12 mouse cellular contexts compared by ENCODE assay signal in genomic region chr12:102601847-102602246, GRCm38 (mm10). TPM values are rescaled to one million over a fixed set of nuclear protein-coding genes. Genes with fewer than 3 reads are reported as not detected.
DNase-seq lines count a peak whose midpoint lies in the region; ATAC-seq and TF ChIP-seq lines count a peak whose summit lies in the region.
"Had no signal": no experiment of that assay in that cellular context is flagged by ENCODE, and none has a peak within 500 bp of the region (broad histone marks: within the 10 kb centered on the region; RNA-seq: fewer than 3 reads in every experiment).

No protein-coding gene starts in this region.

- no peak overlapping the region for H3K4me2 ChIP-seq in hindbrain, postnatal 0 days (ENCODE audit: low read depth, low read length)
- H3K4me2 ChIP-seq in embryonic facial prominence, embryonic 15.5 days (replicated peaks) = no peak overlapping the region
- no peak overlapping the region for H3K4me2 ChIP-seq in intestine, embryonic 16.5 days (ENCODE audit: low read depth, low read length)
- H3K4me2 ChIP-seq in midbrain, postnatal 0 days (ENCODE audit: low read depth, low read length, poor library complexity, severe bottlenecking) = no peak overlapping the region
- no peak overlapping the region for H3K4me2 ChIP-seq in liver, postnatal 0 days (ENCODE audit: low read depth, low read length)
- H3K4me2 ChIP-seq: liver, embryonic 11.5 days had no signal

- H3K27me3 ChIP-seq in hindbrain, embryonic 10.5 days (ENCODE audit: insufficient read depth, poor library complexity, severe bottlenecking) = no peaks in the 10 kb centered on the region
- no peaks in the 10 kb centered on the region for H3K27me3 ChIP-seq in hindbrain, postnatal 0 days (ENCODE audit: insufficient read depth, low read length)
- H3K27me3 ChIP-seq in embryonic facial prominence, embryonic 15.5 days = no peaks in the 10 kb centered on the region
- H3K27me3 ChIP-seq in intestine, embryonic 16.5 days (replicated peaks; ENCODE audit: control insufficient read depth, insufficient read depth, low read length) = no peaks in the 10 kb centered on the region
- no peaks in the 10 kb centered on the region for H3K27me3 ChIP-seq in midbrain, postnatal 0 days (ENCODE audit: insufficient read depth, low read length)
- no peaks in the 10 kb centered on the region for H3K27me3 ChIP-seq in liver, postnatal 0 days (ENCODE audit: insufficient read depth, low read length)

- no peak for TF ChIP-seq CTCF in hindbrain, postnatal 0 days (IDR thresholded peaks at IDR 0.05; ENCODE audit: low read depth)
- no peak for TF ChIP-seq CTCF in midbrain, postnatal 0 days (IDR thresholded peaks at IDR 0.05)
- no peak for TF ChIP-seq CTCF in liver, postnatal 0 days (IDR thresholded peaks at IDR 0.05; ENCODE audit: low read depth)

- peaks cover 35% of the 10 kb centered on the region for H3K4me1 ChIP-seq in hindbrain, embryonic 10.5 days (replicated peaks)
- peaks cover 9% of the 10 kb centered on the region; the same call in 1 of the 2 replicates for H3K4me1 ChIP-seq in hindbrain, postnatal 0 days (ENCODE audit: insufficient read depth, low read length)
- H3K4me1 ChIP-seq in embryonic facial prominence, embryonic 15.5 days = peaks cover 47% of the 10 kb centered on the region
- H3K4me1 ChIP-seq in intestine, embryonic 16.5 days (ENCODE audit: control insufficient read depth, insufficient read depth, low read length) = peaks cover 43% of the 10 kb centered on the region
- H3K4me1 ChIP-seq in midbrain, postnatal 0 days (ENCODE audit: insufficient read depth, low read length) = 0 out of 2 replicates have a peak, but pooled peaks cover 7% of the 10 kb centered on the region
- peaks cover 6% of the 10 kb centered on the region; the same call in 1 of the 2 replicates for H3K4me1 ChIP-seq in liver, postnatal 0 days (ENCODE audit: insufficient read depth)

- H3K27ac ChIP-seq in hindbrain, embryonic 10.5 days = peak overlapping the region; percentile 72
- no peak overlapping the region for H3K27ac ChIP-seq in hindbrain, postnatal 0 days
- H3K27ac ChIP-seq in embryonic facial prominence, embryonic 15.5 days (replicated peaks) = peak overlapping the region; percentile 71
- H3K27ac ChIP-seq in intestine, embryonic 16.5 days (ENCODE audit: low read length) = peak overlapping the region; percentile 61
- H3K27ac ChIP-seq in midbrain, postnatal 0 days (ENCODE audit: low read depth, low read length) = no peak overlapping the region
- H3K27ac ChIP-seq in liver, postnatal 0 days (ENCODE audit: low read depth) = no peak overlapping the region

- peaks cover 8% of the 10 kb centered on the region for H3K9me3 ChIP-seq in hindbrain, embryonic 10.5 days
- no peaks in the 10 kb centered on the region for H3K9me3 ChIP-seq in hindbrain, postnatal 0 days (ENCODE audit: low read length)
- no peaks in the 10 kb centered on the region for H3K9me3 ChIP-seq in embryonic facial prominence, embryonic 15.5 days (replicated peaks)
- H3K9me3 ChIP-seq in intestine, embryonic 16.5 days (ENCODE audit: control insufficient read depth, low read length) = peaks cover 6% of the 10 kb centered on the region; the same call in 1 of the 2 replicates
- no peaks in the 10 kb centered on the region for H3K9me3 ChIP-seq in midbrain, postnatal 0 days (ENCODE audit: low read length)
- H3K9me3 ChIP-seq in liver, postnatal 0 days (ENCODE audit: low read length) = peaks cover 5% of the 10 kb centered on the region

- H3K36me3 ChIP-seq in hindbrain, embryonic 10.5 days = peaks cover 22% of the 10 kb centered on the region
- no peaks in the 10 kb centered on the region for H3K36me3 ChIP-seq in hindbrain, postnatal 0 days (ENCODE audit: insufficient read depth, low read length)
- peaks cover 7% of the 10 kb centered on the region; the same call in 1 of the 2 replicates for H3K36me3 ChIP-seq in embryonic facial prominence, embryonic 15.5 days
- H3K36me3 ChIP-seq in intestine, embryonic 16.5 days (ENCODE audit: control insufficient read depth, insufficient read depth, low read length) = peaks cover 4% of the 10 kb centered on the region
- peaks cover 3% of the 10 kb centered on the region; the same call in 1 of the 2 replicates for H3K36me3 ChIP-seq in midbrain, postnatal 0 days (ENCODE audit: insufficient read depth, low read length)
- H3K36me3 ChIP-seq in liver, postnatal 0 days (replicated peaks; ENCODE audit: insufficient read depth, low read length) = peaks cover 15% of the 10 kb centered on the region

- intact Hi-C loops in left cerebral cortex, postnatal 4 days (cut with DNase I) = no loop called here

- no peak overlapping the region for H3K4me3 ChIP-seq in hindbrain, embryonic 10.5 days
- no peak overlapping the region for H3K4me3 ChIP-seq in hindbrain, postnatal 0 days (ENCODE audit: low read length)
- H3K4me3 ChIP-seq in embryonic facial prominence, embryonic 15.5 days (replicated peaks) = no peak overlapping the region
- H3K4me3 ChIP-seq in intestine, embryonic 16.5 days (ENCODE audit: low read length) = no peak overlapping the region
- H3K4me3 ChIP-seq in midbrain, postnatal 0 days (ENCODE audit: low read depth, low read length) = no peak overlapping the region
- no peak overlapping the region for H3K4me3 ChIP-seq in liver, postnatal 0 days (ENCODE audit: low read depth, low read length)

- no peak for DNase-seq in hindbrain, embryonic 10.5 days (ENCODE audit: low spot score)
- no peak for DNase-seq in hindbrain, postnatal 0 days (ENCODE audit: low spot score)
- no peak for DNase-seq in midbrain, postnatal 0 days (ENCODE audit: low spot score)
- no peak for DNase-seq in lung, postnatal 25 days (ENCODE audit: low spot score)
- DNase-seq in liver, postnatal 0 days = no peak
- DNase-seq in left cerebral cortex, postnatal 4 days = no peak
- DNase-seq: gastrocnemius, postnatal 14 days; lung, postnatal 14 days; right cerebral cortex, adult 18-20 months had no signal

- no peak overlapping the region for H3K9ac ChIP-seq in hindbrain, postnatal 0 days (replicated peaks; ENCODE audit: low read length)
- H3K9ac ChIP-seq in embryonic facial prominence, embryonic 15.5 days = no peak overlapping the region
- H3K9ac ChIP-seq in intestine, embryonic 16.5 days (ENCODE audit: low read depth, low read length) = peak overlapping the region; percentile 23; the same call in 1 of the 2 replicates
- 0 out of 2 replicates have a peak overlapping the region, but pooled peaks have one; percentile 8 for H3K9ac ChIP-seq in midbrain, postnatal 0 days (replicated peaks; ENCODE audit: low read length, poor library complexity, severe bottlenecking)
- no peak overlapping the region for H3K9ac ChIP-seq in liver, postnatal 0 days (replicated peaks)

- TF ChIP-seq EP300 in liver, postnatal 0 days (IDR thresholded peaks at IDR 0.05; ENCODE audit: low read depth) = no peak

- ATAC-seq in hindbrain, postnatal 0 days = no peak
- ATAC-seq in embryonic facial prominence, embryonic 15.5 days (ENCODE audit: insufficient number of reproducible peaks, low FRiP score, low TSS enrichment, low read depth) = no peak
- ATAC-seq in intestine, embryonic 16.5 days = no peak
- ATAC-seq in midbrain, postnatal 0 days (ENCODE audit: low FRiP score) = no peak
- no peak for ATAC-seq in liver, postnatal 0 days

- 46% methylated on average over 8 of the region's 8 CpGs for WGBS in hindbrain, embryonic 10.5 days
- WGBS in hindbrain, postnatal 0 days = 28% methylated on average over 8 of the region's 8 CpGs
- WGBS in embryonic facial prominence, embryonic 15.5 days = 21% methylated on average over 8 of the region's 8 CpGs
- WGBS in intestine, embryonic 16.5 days = 49% methylated on average over 8 of the region's 8 CpGs
- WGBS in midbrain, postnatal 0 days = 34% methylated on average over 8 of the region's 8 CpGs
- 69% methylated on average over 8 of the region's 8 CpGs for WGBS in liver, postnatal 0 days (ENCODE audit: insufficient replicate concordance)

RNA-seq across cellular contexts. Expression of gene Chga, which starts 47.1 kb away (rescaled TPM):
- polyA plus RNA-seq in hindbrain, embryonic 10.5 days (2016; fragmentation: Nextera tagmentation; extraction: Ambion mirVana) = 15.6 and 30.1 TPM in 2 replicates
- total RNA-seq in hindbrain, postnatal 0 days (2014; rRNA removed) = 160 and 171 TPM in 2 replicates
- 254 and 255 TPM in 2 replicates for polyA plus RNA-seq in hindbrain, postnatal 0 days (2015; fragmentation: Nextera tagmentation; extraction: Ambion mirVana)
- polyA plus RNA-seq in embryonic facial prominence, embryonic 15.5 days (2015; fragmentation: Nextera tagmentation; extraction: Ambion mirVana) = 8.4 and 8.8 TPM in 2 replicates
- polyA plus RNA-seq in intestine, embryonic 16.5 days (2015; fragmentation: Nextera tagmentation; extraction: Ambion mirVana) = 26.1 and 28.0 TPM in 2 replicates
- total RNA-seq in midbrain, postnatal 0 days (2014; rRNA removed) = 148 and 168 TPM in 2 replicates
- polyA plus RNA-seq in midbrain, postnatal 0 days (2015; fragmentation: Nextera tagmentation; extraction: Ambion mirVana) = 257 and 272 TPM in 2 replicates
- 0.45 and 0.83 TPM in 2 replicates for polyA plus RNA-seq in liver, postnatal 0 days (2015; fragmentation: Nextera tagmentation; extraction: Ambion mirVana)
- total RNA-seq in left cerebral cortex, postnatal 4 days (2021) = 100 to 1,000 TPM; 105 to 113 TPM
- total RNA-seq: gastrocnemius, postnatal 14 days had no signal

Comparison
In these comparisons a context has a peak if more than half of its experiments do, and no peak if none do; other contexts are left out.
1. H3K27ac ChIP-seq: peak in hindbrain, embryonic 10.5 days (single experiment), embryonic facial prominence, embryonic 15.5 days (single experiment) and intestine, embryonic 16.5 days (single experiment); none in hindbrain, postnatal 0 days (single experiment), midbrain, postnatal 0 days (single experiment) and liver, postnatal 0 days (single experiment).
2. H3K9ac ChIP-seq: peak in intestine, embryonic 16.5 days (single experiment) and midbrain, postnatal 0 days (single experiment); none in hindbrain, postnatal 0 days (single experiment), embryonic facial prominence, embryonic 15.5 days (single experiment) and liver, postnatal 0 days (single experiment).